Mouse (Mus musculus) left cerebral cortex, adult 2 months (tissue): ENCODE measurements at regions not wholly inside any gene's neighbourhood (a gene's known extent, or its start where the extent isn't known, plus 50 kb on each side); places are given as distances from the start of the nearest gene placed in this dataset.
"Not testable (repeated sequence)": the region's sequence is repeated elsewhere in the genome, so short reads cannot be mapped to it uniquely, and the experiment has no call there.

Source experiments
- DNase-seq, 2 experiments: peaks; one replicate each; pipeline ENCODE4 v3.0.0; 2021 to 2022; ENCODE audit warnings: low spot score in 2 of 2, mixed read lengths in 1 of 2; ENCODE audit errors: extremely low spot score in 1 of 2
- H3K27ac ChIP-seq: fragments of 200-600 bp; 2 replicates; pipeline ENCODE4 v1.8.1; 2022
- H3K4me3 ChIP-seq: fragments of 200-600 bp; 2 replicates; pipeline ENCODE4 v1.8.1; 2022
- CTCF ChIP-seq: fragments of 200-600 bp; IDR thresholded peaks from 2 replicates; pipeline ENCODE4 v1.8.1; 2022; ENCODE audit warnings: antibody characterized with exemption, mild to moderate bottlenecking, moderate library complexity
- intact Hi-C: fragments of 180-260 bp; cut with DNase I; formaldehyde crosslinking; loops from one replicate; pipeline ENCODE4 v1.15.1; 2025

DNA sequence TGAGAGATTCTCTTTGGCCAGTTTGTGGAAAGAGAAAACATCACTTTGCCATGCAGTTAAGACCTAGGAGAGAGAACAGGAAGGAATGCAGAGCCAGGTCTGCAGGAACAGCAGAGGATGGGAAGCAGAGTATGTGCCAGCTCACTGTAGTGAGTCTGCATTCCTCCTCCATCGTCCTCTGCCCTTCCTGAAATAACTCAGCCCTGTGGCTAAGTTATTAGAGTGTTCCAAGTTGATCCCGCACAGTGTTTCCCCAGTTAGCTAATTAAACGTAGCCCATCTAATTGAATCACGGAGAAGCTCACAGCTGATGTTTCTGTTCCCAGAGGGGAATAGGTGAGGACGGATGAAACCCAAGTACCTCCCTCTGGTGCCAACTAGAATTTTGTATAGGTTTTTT lies 142.3 kb upstream of the Rack1 start:
- Histone ChIP-seq H3K27ac (no peak overlapping the region), H3K4me3 (no peak overlapping the region)
- no peak for TF ChIP-seq CTCF
- no peak for DNase-seq
- intact Hi-C loops: no loop called here

DNA sequence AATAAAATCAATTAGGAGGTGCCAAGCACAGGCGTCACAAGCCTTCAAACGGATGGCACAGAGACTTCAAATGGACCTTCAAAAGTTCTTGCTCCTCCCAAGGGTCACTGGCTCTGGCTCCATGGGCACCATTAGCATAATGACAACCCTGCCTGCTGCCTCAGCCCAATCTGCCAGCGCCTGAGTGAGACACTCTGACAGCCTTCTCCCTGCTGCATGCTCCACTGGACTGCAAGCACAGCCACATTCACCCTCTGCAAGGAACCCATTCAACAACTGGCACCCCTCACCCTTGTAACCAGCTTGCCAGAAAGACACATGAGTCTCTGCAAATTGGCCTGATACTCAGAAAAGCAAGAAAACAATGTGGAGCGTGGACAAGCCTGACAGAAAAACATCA lies 138.5 kb upstream of the Rack1 start:
- H3K4me3 ChIP-seq: no peak overlapping the region
- no peak for TF ChIP-seq CTCF
- no peak for DNase-seq
- no peak overlapping the region for H3K27ac ChIP-seq
- intact Hi-C loops: no loop called here

DNA sequence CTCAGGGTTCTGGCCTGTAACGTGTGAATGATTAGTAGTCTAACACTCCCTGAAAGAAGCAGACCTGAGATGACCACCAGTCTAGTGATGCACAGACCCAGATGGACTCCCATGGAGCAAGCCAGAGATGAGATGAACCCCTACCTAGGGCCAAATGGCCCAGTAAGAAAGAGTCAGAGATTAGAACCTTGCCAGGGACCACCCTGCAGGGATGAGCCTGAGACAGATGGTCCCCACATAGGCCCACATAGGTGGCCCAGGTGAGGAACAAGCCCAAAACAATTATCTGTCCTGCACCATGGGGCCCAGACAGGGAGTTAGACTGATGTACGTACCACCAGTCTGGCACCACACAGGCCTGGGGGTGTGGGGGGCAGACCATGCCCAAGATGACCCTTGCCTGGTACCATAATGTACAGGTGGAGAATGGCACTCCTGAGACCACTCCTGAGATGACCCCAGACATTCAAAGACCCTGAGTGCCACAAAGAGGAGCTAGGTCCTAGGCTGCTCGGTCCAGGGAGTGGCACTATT lies 115.3 kb upstream of the Rack1 start:
- intact Hi-C loops: no loop called here

DNA sequence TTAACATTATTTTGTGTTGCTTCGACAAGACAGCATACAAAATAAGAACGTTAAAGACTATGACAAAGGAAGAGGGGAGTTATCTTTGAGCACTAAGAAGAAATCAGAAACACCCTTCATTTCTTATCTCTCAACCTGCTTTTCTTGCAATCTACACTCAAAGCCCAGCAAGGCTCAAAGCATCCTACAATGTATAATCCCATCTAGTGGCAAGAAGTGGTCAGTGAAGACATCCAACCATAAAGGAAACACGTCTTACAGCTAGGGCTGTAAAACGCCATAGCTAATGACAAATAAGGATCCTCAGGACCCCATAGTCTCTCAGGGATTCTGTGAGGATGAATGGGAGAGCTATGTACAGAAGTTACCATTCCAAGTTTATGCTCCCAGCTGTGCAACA lies 110.1 kb upstream of the Rack1 start:
- intact Hi-C loops: no loop called here
- Histone ChIP-seq H3K27ac (no peak overlapping the region), H3K4me3 (no peak overlapping the region)
- peak; percentile 34 for TF ChIP-seq CTCF
- DNase-seq: no peak

More for the DNA sequence above, 115.3 kb upstream of the Rack1 start:
- Histone ChIP-seq H3K27ac (no peak overlapping the region), H3K4me3 (no peak overlapping the region)
- TF ChIP-seq CTCF: no peak
- DNase-seq: no peak

DNA sequence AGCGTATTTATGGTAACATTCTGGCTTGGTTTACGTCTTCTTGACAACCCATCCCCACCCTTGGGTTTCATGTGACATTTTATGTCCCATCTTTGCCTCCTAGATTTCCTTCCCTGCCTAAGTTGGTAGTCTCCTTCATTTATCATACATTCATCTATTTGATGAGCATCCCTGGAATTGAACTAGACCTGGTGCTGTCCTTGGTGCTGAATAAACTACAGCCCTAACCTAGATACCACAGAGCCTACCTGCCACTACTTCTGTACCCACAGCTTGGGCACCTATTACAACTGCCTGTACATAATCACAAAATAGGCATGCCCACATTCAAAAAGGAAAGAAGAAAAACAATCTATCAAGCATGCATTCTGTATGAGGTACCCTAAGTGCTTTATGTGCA lies 103.8 kb upstream of the Rack1 start:
- intact Hi-C loops: no loop called here
- DNase-seq: no peak

DNA sequence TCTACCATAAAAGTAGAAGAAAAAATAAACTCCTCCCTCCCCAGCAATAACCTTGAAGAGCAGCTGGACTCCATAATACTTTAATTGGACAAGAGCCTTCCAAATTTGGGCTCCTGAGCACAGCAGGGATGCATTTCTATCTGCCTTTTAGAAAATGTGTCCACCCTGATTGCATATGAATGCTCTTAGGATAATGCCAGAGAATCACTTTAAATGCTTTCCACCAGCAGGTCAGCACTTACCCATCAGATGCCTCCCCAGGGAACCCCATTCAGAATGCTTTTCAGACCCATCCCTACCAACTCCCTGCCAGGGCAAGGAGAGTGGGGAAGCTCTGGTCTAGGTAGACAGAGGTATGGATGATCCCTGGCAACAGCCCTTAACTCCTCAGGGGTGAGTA lies 102.9 kb upstream of the Rack1 start:
- no peak for DNase-seq
- TF ChIP-seq CTCF: no peak
- intact Hi-C loops: no loop called here
- H3K4me3 ChIP-seq: no peak overlapping the region
- no peak overlapping the region for H3K27ac ChIP-seq

More for the DNA sequence above, 103.8 kb upstream of the Rack1 start:
- H3K4me3 ChIP-seq: no peak overlapping the region
- no peak for TF ChIP-seq CTCF
- H3K27ac ChIP-seq: no peak overlapping the region

DNA sequence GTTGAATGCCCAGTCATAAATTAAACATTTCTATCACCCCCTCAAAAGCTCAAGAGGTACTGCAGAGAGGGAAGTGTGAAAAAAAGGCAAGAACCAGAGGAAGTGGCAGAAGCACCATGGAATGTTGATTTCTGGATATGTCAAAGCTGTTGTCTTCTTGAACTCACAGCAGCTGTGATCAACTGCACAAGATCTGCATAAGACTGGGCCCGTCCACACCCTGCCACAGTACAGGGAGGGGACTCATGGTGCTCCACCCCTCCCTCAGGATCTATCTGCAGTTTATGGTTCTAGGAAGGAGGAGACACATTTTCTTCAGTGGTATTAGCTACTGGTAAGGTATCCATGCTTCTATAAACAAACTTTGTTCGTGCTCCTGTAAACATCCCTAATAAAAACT lies 92.9 kb upstream of the Rack1 start:
- intact Hi-C loops: no loop called here
- no peak for DNase-seq
- H3K4me3 ChIP-seq: no peak overlapping the region
- TF ChIP-seq CTCF: no peak
- H3K27ac ChIP-seq: no peak overlapping the region

DNA sequence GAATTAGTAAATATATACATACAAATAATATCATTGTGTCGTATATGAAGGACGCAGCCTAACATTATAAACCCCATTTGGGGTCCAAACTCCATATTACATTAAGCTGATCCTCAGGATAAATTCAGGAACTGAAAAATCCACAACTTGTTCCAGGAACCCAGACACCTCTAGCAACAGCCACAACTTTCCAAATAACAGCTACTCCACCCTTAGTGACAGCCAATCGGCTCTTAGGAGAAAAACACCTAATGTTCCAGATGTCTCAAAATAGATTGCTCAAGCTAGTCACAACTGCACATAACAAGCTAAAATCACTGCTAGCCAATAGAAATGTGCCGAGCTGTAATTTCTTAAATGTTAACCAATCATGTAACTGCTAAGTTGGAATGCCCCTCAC lies 89.2 kb upstream of the Rack1 start:
- no peak for DNase-seq
- TF ChIP-seq CTCF: no peak
- Histone ChIP-seq H3K4me3 (no peak overlapping the region), H3K27ac (no peak overlapping the region)
- intact Hi-C loops: no loop called here

DNA sequence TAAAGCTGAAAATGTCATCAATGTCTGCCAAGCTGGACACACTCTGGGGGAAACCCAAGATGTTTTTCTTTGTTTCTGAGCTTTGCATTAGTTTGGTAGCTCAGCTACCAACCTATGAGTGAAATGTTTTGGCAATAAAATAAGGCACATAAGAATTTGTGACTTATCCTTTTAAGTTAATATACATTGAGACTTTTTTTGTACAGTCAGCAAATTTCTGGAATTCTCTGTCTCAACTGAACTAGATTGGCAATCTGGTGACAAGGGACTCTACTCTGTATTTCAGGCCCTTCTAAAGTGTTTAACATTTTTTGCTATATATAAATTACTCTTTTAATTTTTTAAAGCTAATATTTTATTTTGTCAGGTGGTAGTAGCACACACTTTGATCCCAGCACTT lies 76.1 kb upstream of the Rack1 start:
- intact Hi-C loops: no loop called here
- TF ChIP-seq CTCF: no peak
- DNase-seq: no peak
- no peak overlapping the region for H3K27ac ChIP-seq
- no peak overlapping the region for H3K4me3 ChIP-seq

DNA sequence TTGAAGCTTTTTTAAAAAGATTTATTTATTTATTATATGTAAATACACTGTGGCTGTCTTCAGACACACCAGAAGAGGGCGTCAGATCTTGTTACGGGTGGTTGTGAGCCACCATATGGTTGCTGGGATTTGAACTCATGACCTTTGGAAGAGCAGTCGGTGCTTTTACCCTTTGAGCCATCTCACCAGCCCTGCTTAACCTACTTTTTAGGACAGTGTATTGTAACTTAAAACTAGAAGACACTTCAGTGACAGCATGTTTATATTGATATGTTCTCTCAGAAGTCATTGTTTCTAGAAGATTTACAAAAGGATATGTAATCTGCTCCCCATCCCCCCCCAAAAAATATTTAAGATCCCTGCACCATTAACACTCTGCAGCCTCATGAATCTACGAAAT lies 69.3 kb upstream of the Rack1 start:
- intact Hi-C loops: not testable (repeated sequence)

DNA sequence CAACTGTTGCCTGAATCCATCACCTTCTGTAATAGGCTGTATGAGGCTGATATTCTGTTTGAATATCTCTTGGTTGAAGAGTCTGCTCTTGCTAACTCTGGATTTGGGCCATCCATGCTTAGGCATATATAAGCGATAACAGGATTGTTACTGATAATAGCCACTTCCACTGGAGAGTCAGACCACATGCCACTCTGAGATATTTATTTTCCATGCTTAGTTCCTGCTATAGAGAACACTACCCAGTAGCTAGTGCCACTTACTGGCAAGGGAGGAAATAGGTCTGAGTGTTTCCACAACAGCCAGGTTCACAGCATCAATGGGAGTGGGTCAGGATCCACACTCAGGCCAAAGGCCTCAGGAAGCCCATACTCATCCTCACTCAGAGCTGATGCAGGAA lies 53.6 kb upstream of the Rack1 start:
- TF ChIP-seq CTCF: no peak
- no peak overlapping the region for H3K4me3 ChIP-seq
- no peak overlapping the region for H3K27ac ChIP-seq
- no peak for DNase-seq
- intact Hi-C loops: no loop called here

More for the DNA sequence above, 69.3 kb upstream of the Rack1 start:
- not testable (repeated sequence) for DNase-seq, H3K27ac ChIP-seq, H3K4me3 ChIP-seq

DNA sequence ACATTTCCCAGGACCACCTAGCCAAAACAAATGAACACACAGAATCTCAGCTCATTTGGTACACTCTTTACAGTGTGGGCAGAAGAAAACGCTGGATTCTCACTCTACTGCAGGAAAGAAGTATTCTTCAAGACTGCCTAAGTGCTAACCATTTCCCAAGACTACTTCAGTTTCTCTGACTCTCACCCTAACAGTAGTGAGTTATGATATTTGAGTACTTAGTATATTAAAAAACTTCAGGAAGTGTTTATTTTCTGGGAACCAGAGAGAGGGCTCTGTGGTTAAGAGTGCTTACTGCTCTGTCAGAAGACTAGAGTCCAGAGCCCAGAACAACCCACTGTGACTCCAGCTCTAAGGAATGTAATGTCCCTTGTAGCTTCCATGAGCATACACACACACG lies 52.1 kb upstream of the Rack1 start:
- no peak for DNase-seq
- no peak overlapping the region for H3K27ac ChIP-seq
- intact Hi-C loops: no loop called here
- no peak overlapping the region for H3K4me3 ChIP-seq
- TF ChIP-seq CTCF: no peak
